Mouse (Mus musculus) heart, embryonic 11.5 days (tissue): ENCODE measurements around the gene Proser3. TPM values are rescaled to one million over a fixed set of nuclear protein-coding genes. Genes with fewer than 3 reads are reported as not detected.

ENCODE experiments used
- ATAC-seq: fragments of 200-750 bp; cut with Nextera tagmentation; replicated peaks from 2 replicates; pipeline ENCODE4 v1.8.0; 2017; ENCODE audit warnings: moderate library complexity; ENCODE audit not compliant: insufficient number of reproducible peaks, low FRiP score, low TSS enrichment
- H3K27ac ChIP-seq: fragments of 300-500 bp; sonication (generic); 2 replicates; pipeline ENCODE4 v1.5.1; 2014; ENCODE audit warnings: mild to moderate bottlenecking, low read depth, low read length
- H3K27me3 ChIP-seq: fragments of 300-500 bp; sonication (generic); 2 replicates; pipeline ENCODE4 v1.6.1; 2014; ENCODE audit warnings: mild to moderate bottlenecking, low read length, mixed read lengths; ENCODE audit not compliant: control insufficient read depth, insufficient read depth
- H3K36me3 ChIP-seq: fragments of 300-500 bp; sonication (generic); 2 replicates; pipeline ENCODE4 v1.6.1; 2014; ENCODE audit warnings: mild to moderate bottlenecking, low read length, moderate library complexity, mixed read lengths; ENCODE audit not compliant: control insufficient read depth, insufficient read depth
- H3K4me1 ChIP-seq: fragments of 300-500 bp; sonication (generic); 2 replicates; pipeline ENCODE4 v1.6.1; 2014; ENCODE audit warnings: low read length; ENCODE audit not compliant: control insufficient read depth, insufficient read depth
- H3K4me2 ChIP-seq: fragments of 300-500 bp; sonication (generic); 2 replicates; pipeline ENCODE4 v1.6.1; 2014; ENCODE audit warnings: mild to moderate bottlenecking, moderate library complexity
- H3K4me3 ChIP-seq: fragments of 300-500 bp; sonication (generic); 2 replicates; pipeline ENCODE4 v1.5.1; 2014; ENCODE audit warnings: low read depth, low read length
- H3K9ac ChIP-seq: fragments of 300-500 bp; sonication (generic); 2 replicates; pipeline ENCODE4 v1.6.1; 2014; ENCODE audit warnings: mild to moderate bottlenecking, low read depth, low read length, moderate library complexity
- H3K9me3 ChIP-seq: fragments of 300-500 bp; sonication (generic); replicated peaks from 2 replicates; pipeline ENCODE4 v1.6.1; 2016; ENCODE audit warnings: low read length; ENCODE audit not compliant: control insufficient read depth
- WGBS: fragments of 180-500 bp; shearing (Covaris S2); extraction: QIAGEN DNeasy Blood & Tissue Kit; methylation state at CpG from one replicate; pipeline ENCODE4 v1.1.7; 2014; ENCODE audit not compliant: insufficient replicate concordance; 5-methylcytosine and 5-hydroxymethylcytosine counted together
- microRNA-seq: library from miRNA; unstranded; fragments of <30 nt; microRNA quantifications from one replicate; pipeline ENCODE4, GENCODE M21; 2016; ENCODE audit warnings: borderline number of aligned reads
- polyA plus RNA-seq: library from polyadenylated mRNA; unstranded; fragments of >200 nt; fragmentation: Nextera tagmentation; extraction: Ambion mirVana; gene quantifications from 2 replicates; pipeline ENCODE4 v1.2.1, GENCODE M21; 2014

Gene Proser3
- polyA plus RNA-seq, 1 experiment from 2014 or later: 12.7 TPM

- WGBS: 52% methylated on average over 11 of the region's 11 CpGs
- no peak within 1 kb of the TSS for H3K4me2 ChIP-seq
- H3K27ac ChIP-seq: no peak within 1 kb of the TSS
Measured at GRCm38 (mm10) chr7:30493401-30493931, 58.6 kb downstream of the Proser3 start, which contains the start of gene Prodh2. TSS of gene Prodh2 (plus strand) at chr7:30493622.

GRCm38 (mm10) chr7:30492765-30493164 is 59.3 kb downstream of the Proser3 start:
- H3K4me2 ChIP-seq: no peak overlapping the region

More at GRCm38 (mm10) chr7:30493401-30493931, 58.6 kb downstream of the Proser3 start, which contains the start of gene Prodh2:
- Histone ChIP-seq H3K9me3 (no peaks in the 10 kb centered on the region), H3K27me3 (peaks cover 10% of the 10 kb centered on the region), H3K4me3 (no peak within 1 kb of the TSS), H3K36me3 (no peaks in the 10 kb centered on the region), H3K4me1 (no peaks in the 10 kb centered on the region), H3K9ac (no peak within 1 kb of the TSS)
- ATAC-seq: no peak

DNA sequence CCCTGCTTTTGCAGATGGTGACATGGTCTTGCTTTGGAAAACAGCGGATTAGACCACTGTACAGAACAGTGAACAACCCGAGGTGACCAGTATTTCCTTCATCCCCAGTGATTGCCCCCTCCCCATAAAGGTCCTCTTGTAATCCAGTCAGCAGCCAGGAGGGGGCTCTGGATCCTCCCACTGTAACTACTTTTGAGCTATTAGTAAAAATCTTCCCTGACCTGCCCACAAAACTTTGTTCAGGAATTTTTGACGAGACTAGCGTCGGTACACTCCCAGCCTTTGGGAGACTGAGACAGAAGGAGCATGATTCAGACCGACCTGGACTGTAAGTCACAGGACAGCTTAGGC is 61.2 kb downstream of the Proser3 start:
- WGBS: 15% methylated on average over 6 of the region's 6 CpGs
- no peak overlapping the region for H3K4me2 ChIP-seq

More at GRCm38 (mm10) chr7:30492765-30493164, 59.3 kb downstream of the Proser3 start:
- ATAC-seq: no peak
- WGBS: 24% methylated on average over 4 of the region's 4 CpGs
- H3K36me3 ChIP-seq: no peaks in the 10 kb centered on the region
- no peak overlapping the region for H3K27ac ChIP-seq
- peaks cover 10% of the 10 kb centered on the region for H3K27me3 ChIP-seq
- H3K4me1 ChIP-seq: no peaks in the 10 kb centered on the region
- H3K9ac ChIP-seq: no peak overlapping the region
- no peaks in the 10 kb centered on the region for H3K9me3 ChIP-seq
- H3K4me3 ChIP-seq: no peak overlapping the region

GRCm38 (mm10) chr7:30490251-30490956 is 61.7 kb downstream of the Proser3 start:
- no peaks in the 10 kb centered on the region for H3K4me1 ChIP-seq
- WGBS: 23% methylated on average over 16 of the region's 16 CpGs
- ATAC-seq: no peak
- no peak overlapping the region for H3K4me3 ChIP-seq
- peaks cover 10% of the 10 kb centered on the region for H3K27me3 ChIP-seq
- H3K9me3 ChIP-seq: no peaks in the 10 kb centered on the region
- H3K4me2 ChIP-seq: no peak overlapping the region
- no peak overlapping the region for H3K9ac ChIP-seq
- no peak overlapping the region for H3K27ac ChIP-seq
- no peaks in the 10 kb centered on the region for H3K36me3 ChIP-seq

More for the DNA sequence above, 61.2 kb downstream of the Proser3 start:
- no peaks in the 10 kb centered on the region for H3K9me3 ChIP-seq
- no peak overlapping the region for H3K9ac ChIP-seq
- no peaks in the 10 kb centered on the region for H3K4me1 ChIP-seq
- ATAC-seq: no peak
- H3K27me3 ChIP-seq: peaks cover 10% of the 10 kb centered on the region
- H3K36me3 ChIP-seq: no peaks in the 10 kb centered on the region
- H3K27ac ChIP-seq: no peak overlapping the region
- H3K4me3 ChIP-seq: no peak overlapping the region

Small RNA genes within 50 kb of the gene (microRNA-seq; reads per million reads assigned to microRNA genes)
- gene Gm38670 (1.3 reads per million, percentile 17 among the genes with 10 or more reads in this experiment), gene Mir3569 (0.47 reads per million)

Other genes with a start within 250 kb of the Proser3 start
- 65.5 and 66.1 TPM in 2 replicates for gene Alkbh6, start 243.6 kb downstream of the Proser3 start, polyA plus RNA-seq
- gene Syne4, start 237.5 kb downstream of the Proser3 start, polyA plus RNA-seq: 18.1 and 20.0 TPM in 2 replicates
- not detected in 2 replicates for gene E130208F15Rik, start 230.6 kb downstream of the Proser3 start, polyA plus RNA-seq
- gene Sdhaf1, start 228.4 kb downstream of the Proser3 start, polyA plus RNA-seq: 14.6 and 16.6 TPM in 2 replicates
- 1.4 and 1.5 TPM in 2 replicates for gene Lrfn3, start 189.5 kb downstream of the Proser3 start, polyA plus RNA-seq
- 8.9 and 9.2 TPM in 2 replicates for gene Tyrobp, start 138.5 kb downstream of the Proser3 start, polyA plus RNA-seq
- 0.53 and 0.99 TPM in 2 replicates for gene Hcst, start 132.4 kb downstream of the Proser3 start, polyA plus RNA-seq
- 1.0 and 1.4 TPM in 2 replicates for gene Nfkbid, start 130.6 kb downstream of the Proser3 start, polyA plus RNA-seq
- 34.9 and 37.8 TPM in 2 replicates for gene Aplp1, start 106.8 kb downstream of the Proser3 start, polyA plus RNA-seq
- 1.5 and 3.7 TPM in 2 replicates for gene Kirrel2, start 94.6 kb downstream of the Proser3 start, polyA plus RNA-seq
- gene Nphs1, start 94.0 kb downstream of the Proser3 start, polyA plus RNA-seq: 0.10 and 0.37 TPM in 2 replicates
- gene Prodh2, start 58.7 kb downstream of the Proser3 start, polyA plus RNA-seq: 0.37 TPM in 1 of 2 replicates, not detected in the other
- 6.0 and 7.2 TPM in 2 replicates for gene Arhgap33, start 17.2 kb downstream of the Proser3 start, polyA plus RNA-seq
- 10.7 and 12.5 TPM in 2 replicates for gene Hspb6, start 121 bp downstream of the Proser3 start, polyA plus RNA-seq
- gene Lin37, start 7.5 kb upstream of the Proser3 start, polyA plus RNA-seq: 33.6 and 34.8 TPM in 2 replicates
- 87.6 and 91.2 TPM in 2 replicates for gene U2af1l4, start 11.0 kb upstream of the Proser3 start, polyA plus RNA-seq
- 5.4 and 5.5 TPM in 2 replicates for gene Gm49396, start 11.0 kb upstream of the Proser3 start, polyA plus RNA-seq
- gene Psenen, start 11.3 kb upstream of the Proser3 start, polyA plus RNA-seq: 102 and 107 TPM in 2 replicates
- 2.3 and 3.2 TPM in 2 replicates for gene Igflr1, start 13.1 kb upstream of the Proser3 start, polyA plus RNA-seq
- 7.1 and 8.1 TPM in 2 replicates for gene Kmt2b, start 36.4 kb upstream of the Proser3 start, polyA plus RNA-seq
- 0.14 TPM in 1 of 2 replicates, not detected in the other for gene Zbtb32, start 46.6 kb upstream of the Proser3 start, polyA plus RNA-seq
- gene Upk1a, start 60.5 kb upstream of the Proser3 start, polyA plus RNA-seq: 0.31 and 0.47 TPM in 2 replicates
- gene Cox6b1, start 73.9 kb upstream of the Proser3 start, polyA plus RNA-seq: 1,669 and 1,746 TPM in 2 replicates
- 2.6 and 3.6 TPM in 2 replicates for gene Etv2, start 83.6 kb upstream of the Proser3 start, polyA plus RNA-seq
- gene Rbm42, start 98.0 kb upstream of the Proser3 start, polyA plus RNA-seq: 76.7 and 82.8 TPM in 2 replicates
- gene Haus5, start 112.7 kb upstream of the Proser3 start, polyA plus RNA-seq: 35.0 and 37.6 TPM in 2 replicates
- gene Pmis2, start 119.3 kb upstream of the Proser3 start, polyA plus RNA-seq: not detected in 2 replicates
- gene 2200002J24Rik, start 146.6 kb upstream of the Proser3 start, polyA plus RNA-seq: 0.70 and 1.6 TPM in 2 replicates
- 0.17 and 1.4 TPM in 2 replicates for gene Atp4a, start 159.9 kb upstream of the Proser3 start, polyA plus RNA-seq
- gene Tmem147, start 177.2 kb upstream of the Proser3 start, polyA plus RNA-seq: 172 and 173 TPM in 2 replicates
- gene Gapdhs, start 191.4 kb upstream of the Proser3 start, polyA plus RNA-seq: 0.25 and 0.36 TPM in 2 replicates
- 0.49 and 0.56 TPM in 2 replicates for gene Sbsn, start 199.2 kb upstream of the Proser3 start, polyA plus RNA-seq
- gene Dmkn, start 211.5 kb upstream of the Proser3 start, polyA plus RNA-seq: 1.1 and 1.2 TPM in 2 replicates
- not detected in 2 replicates for gene Krtdap, start 235.6 kb upstream of the Proser3 start, polyA plus RNA-seq